In the genomic region with DNA sequence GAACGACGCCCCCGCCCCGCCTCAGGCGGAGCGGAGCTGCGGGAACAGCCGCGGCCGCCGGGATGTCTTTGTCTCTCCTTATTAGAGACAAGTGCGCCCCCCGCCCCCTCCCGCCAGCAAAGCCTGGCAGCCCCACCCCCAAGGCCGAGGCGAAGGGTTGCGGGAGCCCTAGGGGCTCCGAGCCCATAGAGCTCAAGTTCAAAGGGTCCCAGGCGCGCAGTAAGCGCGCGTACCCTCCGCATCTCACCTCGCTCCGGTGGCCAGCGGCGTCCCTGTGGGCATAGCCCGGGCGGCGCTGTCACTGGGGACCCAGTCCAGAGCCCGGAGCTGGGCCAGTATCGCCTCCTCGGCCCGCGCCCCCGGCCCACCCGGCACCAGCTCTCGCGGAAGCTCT, we compare ENCODE assay signal across 8 mouse cellular contexts. TPM values are rescaled to one million over a fixed set of nuclear protein-coding genes. Genes with fewer than 3 reads are reported as not detected.
DNase-seq lines count a peak whose midpoint lies in the region; ATAC-seq and TF ChIP-seq lines count a peak whose summit lies in the region.

No protein-coding gene starts in this region.

- peak overlapping the region; percentile 78 for H3K9ac ChIP-seq in embryonic facial prominence, embryonic 12.5 days
- peak overlapping the region; percentile 94 for H3K9ac ChIP-seq in hindbrain, embryonic 13.5 days
- H3K9ac ChIP-seq in midbrain, embryonic 13.5 days (replicated peaks): peak overlapping the region; percentile 90

- peak; percentile 42 for ATAC-seq in embryonic facial prominence, embryonic 12.5 days (ENCODE audit: insufficient number of reproducible peaks, insufficient read depth, low FRiP score, low TSS enrichment)
- peak; percentile 55 for ATAC-seq in hindbrain, embryonic 13.5 days (ENCODE audit: low FRiP score)
- ATAC-seq in midbrain, embryonic 13.5 days: peak; percentile 62

- peak overlapping the region; percentile 85 for H3K4me3 ChIP-seq in layer of hippocampus, adult 2 months
- H3K4me3 ChIP-seq in embryonic facial prominence, embryonic 12.5 days: peak overlapping the region; percentile 76
- H3K4me3 ChIP-seq in hindbrain, embryonic 13.5 days: peak overlapping the region; percentile 80
- H3K4me3 ChIP-seq in midbrain, embryonic 13.5 days (replicated peaks): peak overlapping the region; percentile 81

- H3K9me3 ChIP-seq in embryonic facial prominence, embryonic 12.5 days: no peaks in the 10 kb centered on the region
- H3K9me3 ChIP-seq in hindbrain, embryonic 13.5 days: no peaks in the 10 kb centered on the region
- H3K9me3 ChIP-seq in midbrain, embryonic 13.5 days: no peaks in the 10 kb centered on the region

- WGBS in embryonic facial prominence, embryonic 12.5 days: 1% methylated on average over 40 of the region's 40 CpGs
- 1% methylated on average over 35 of the region's 40 CpGs for WGBS in hindbrain, embryonic 13.5 days
- under 1% methylated on average over 40 of the region's 40 CpGs for whole genome bisulfite sequencing in midbrain, embryonic 13.5 days

- H3K36me3 ChIP-seq in embryonic facial prominence, embryonic 12.5 days: no peaks in the 10 kb centered on the region
- H3K36me3 ChIP-seq in hindbrain, embryonic 13.5 days: peaks cover 3% of the 10 kb centered on the region; the same call in 1 of the 2 replicates
- H3K36me3 ChIP-seq in midbrain, embryonic 13.5 days: peaks cover 5% of the 10 kb centered on the region; the same call in 1 of the 2 replicates

- peak overlapping the region; percentile 92 for H3K4me2 ChIP-seq in embryonic facial prominence, embryonic 12.5 days (replicated peaks)
- peak overlapping the region; percentile 72 for H3K4me2 ChIP-seq in hindbrain, embryonic 13.5 days
- H3K4me2 ChIP-seq in midbrain, embryonic 13.5 days (replicated peaks): peak overlapping the region; percentile 87

- no peak for TF ChIP-seq CTCF in layer of hippocampus, adult 2 months (conservative IDR thresholded peaks at IDR 0.05)

- H3K4me1 ChIP-seq in embryonic facial prominence, embryonic 12.5 days: peaks cover 46% of the 10 kb centered on the region
- peaks cover 54% of the 10 kb centered on the region for H3K4me1 ChIP-seq in hindbrain, embryonic 13.5 days (replicated peaks)
- H3K4me1 ChIP-seq in midbrain, embryonic 13.5 days (replicated peaks): peaks cover 44% of the 10 kb centered on the region

- H3K27ac ChIP-seq in layer of hippocampus, adult 2 months: peak overlapping the region; percentile 96
- peak overlapping the region; percentile 90 for H3K27ac ChIP-seq in embryonic facial prominence, embryonic 12.5 days
- H3K27ac ChIP-seq in hindbrain, embryonic 13.5 days: peak overlapping the region; percentile 90
- peak overlapping the region; percentile 82 for H3K27ac ChIP-seq in midbrain, embryonic 13.5 days

- no peak for DNase-seq in layer of hippocampus, adult 2 months (ENCODE audit: low spot score in 2 of 2)
- no peak for DNase-seq in layer of hippocampus, adult 18-20 months (ENCODE audit: low spot score in 2 of 2)
- no peak for DNase-seq in natural killer cell, adult 2 months (ENCODE audit: low spot score in 2 of 2)
- DNase-seq in c-Kit-positive CD71-positive TER-119-positive erythroid progenitor cells, embryonic 14.5 days (ENCODE audit: low spot score): no peak
- no peak for DNase-seq in thymus, postnatal 10 days (ENCODE audit: low spot score in 2 of 2)

- peaks cover 19% of the 10 kb centered on the region for H3K27me3 ChIP-seq in embryonic facial prominence, embryonic 12.5 days
- peaks cover 59% of the 10 kb centered on the region for H3K27me3 ChIP-seq in hindbrain, embryonic 13.5 days
- H3K27me3 ChIP-seq in midbrain, embryonic 13.5 days: peaks cover 50% of the 10 kb centered on the region

RNA-seq across cellular contexts. Expression of a gene that starts 0.4 kb away (rescaled TPM):
- total RNA-seq in layer of hippocampus, adult 2 months (2021): 100 to 1,000 TPM; 121 to 142 TPM
- 100 to 1,000 TPM; 101 to 115 TPM for total RNA-seq in layer of hippocampus, adult 18-20 months (2021)
- polyA plus RNA-seq in embryonic facial prominence, embryonic 12.5 days (2016; fragmentation: Nextera tagmentation; extraction: Ambion mirVana): 8.7 and 11.9 TPM in 2 replicates
- polyA plus RNA-seq in hindbrain, embryonic 13.5 days (2015; fragmentation: Nextera tagmentation; extraction: Ambion mirVana): 9.7 and 10.2 TPM in 2 replicates
- 8.6 and 11.5 TPM in 2 replicates for polyA plus RNA-seq in midbrain, embryonic 13.5 days (2015; fragmentation: Nextera tagmentation; extraction: Ambion mirVana)

RNA-seq across cellular contexts. Expression of a gene that starts 21.2 kb away (rescaled TPM):
- 1 to 10 TPM; 1.8 to 2.0 TPM for total RNA-seq in layer of hippocampus, adult 2 months (2021)
- 1 to 10 TPM; 2.1 TPM for total RNA-seq in layer of hippocampus, adult 18-20 months (2021)
- 0.13 and 0.22 TPM in 2 replicates for polyA plus RNA-seq in embryonic facial prominence, embryonic 12.5 days (2016; fragmentation: Nextera tagmentation; extraction: Ambion mirVana)
- 1.1 and 2.0 TPM in 2 replicates for polyA plus RNA-seq in hindbrain, embryonic 13.5 days (2015; fragmentation: Nextera tagmentation; extraction: Ambion mirVana)
- 0.50 and 0.81 TPM in 2 replicates for polyA plus RNA-seq in midbrain, embryonic 13.5 days (2015; fragmentation: Nextera tagmentation; extraction: Ambion mirVana)
